Mouse (Mus musculus) cortical plate, adult 2 months (tissue): ENCODE measurements around the gene Lrrc42.

ENCODE experiments used
- CTCF ChIP-seq: fragments of 200-500 bp; IDR thresholded peaks from 2 replicates; pipeline ENCODE4 v1.5.1; 2011; ENCODE audit warnings: mild to moderate bottlenecking, control low read depth, low read length; ENCODE audit not compliant: insufficient read depth; ENCODE audit errors: extremely low read depth
- POLR2A ChIP-seq: fragments of 200-500 bp; IDR thresholded peaks from 2 replicates; pipeline ENCODE4 v1.6.1; 2011; ENCODE audit warnings: mild to moderate bottlenecking, low read length, control low read depth; ENCODE audit not compliant: insufficient read depth; ENCODE audit errors: extremely low read depth

GRCm38 (mm10) chr4:107247110-107247509 lies 6.2 kb downstream of the Lrrc42 start:
- TF ChIP-seq CTCF (no peak), POLR2A (no peak)
